Mouse (Mus musculus) limb, embryonic 14.5 days (tissue): ENCODE data around the gene Mtch2. TPM values are rescaled to one million over a fixed set of nuclear protein-coding genes. Genes with fewer than 3 reads are reported as not detected.
A peak's percentile ranks its signal among the peaks of the same experiment; 100 is the strongest.
"Not testable (repeated sequence)": the region's sequence is repeated elsewhere in the genome, so short reads cannot be mapped to it uniquely, and the experiment has no call there.

Experiments
- ATAC-seq: fragments of 200-750 bp; cut with Nextera tagmentation; 2 replicates; pipeline ENCODE4 v1.8.0; 2017; ENCODE audit warnings: low read depth, moderate number of reproducible peaks, moderate TSS enrichment; ENCODE audit not compliant: low FRiP score
- DNase-seq: peaks from one replicate; pipeline ENCODE4 v3.0.0-alpha.2; 2015; ENCODE audit warnings: low spot score
- H3K27ac ChIP-seq: fragments of 300-500 bp; sonication (generic); replicated peaks from 2 replicates; pipeline ENCODE4 v1.5.1; 2014; ENCODE audit warnings: low read depth, mild to moderate bottlenecking, low read length, moderate library complexity, mixed read lengths
- H3K27me3 ChIP-seq: fragments of 300-500 bp; sonication (generic); 2 replicates; pipeline ENCODE4 v1.6.1; 2014; ENCODE audit warnings: low read length, mixed read lengths; ENCODE audit not compliant: control insufficient read depth, insufficient read depth
- H3K36me3 ChIP-seq: fragments of 300-500 bp; sonication (generic); 2 replicates; pipeline ENCODE4 v1.6.1; 2014; ENCODE audit warnings: mild to moderate bottlenecking, low read length, moderate library complexity, mixed read lengths; ENCODE audit not compliant: control insufficient read depth, insufficient read depth
- H3K4me1 ChIP-seq: fragments of 300-500 bp; sonication (generic); 2 replicates; pipeline ENCODE4 v1.6.1; 2014; ENCODE audit warnings: antibody characterized with exemption, low read length, mixed read lengths; ENCODE audit not compliant: control insufficient read depth, insufficient read depth
- H3K4me2 ChIP-seq: fragments of 300-500 bp; sonication (generic); replicated peaks from 2 replicates; pipeline ENCODE4 v1.6.1; 2014; ENCODE audit warnings: low read depth, mild to moderate bottlenecking, low read length, moderate library complexity; ENCODE audit not compliant: severe bottlenecking
- H3K4me3 ChIP-seq: fragments of 300-500 bp; sonication (generic); replicated peaks from 2 replicates; pipeline ENCODE4 v1.5.1; 2014; ENCODE audit warnings: low read length
- H3K9ac ChIP-seq: fragments of 300-500 bp; sonication (generic); 2 replicates; pipeline ENCODE4 v1.6.1; 2014; ENCODE audit warnings: mild to moderate bottlenecking, low read depth, low read length, moderate library complexity; ENCODE audit not compliant: severe bottlenecking
- H3K9me3 ChIP-seq: fragments of 300-500 bp; sonication (generic); 2 replicates; pipeline ENCODE4 v1.6.1; 2016; ENCODE audit warnings: low read length; ENCODE audit not compliant: control insufficient read depth
- POLR2A ChIP-seq: fragments of 200-500 bp; IDR thresholded peaks from 2 replicates; pipeline ENCODE4 v1.8.0; 2012; ENCODE audit warnings: inconsistent platforms, mild to moderate bottlenecking, moderate library complexity, borderline replicate concordance; ENCODE audit not compliant: insufficient read depth, insufficient read length; ENCODE audit errors: extremely low read depth
- WGBS: fragments of 180-500 bp; shearing (Covaris S2); extraction: QIAGEN DNeasy Blood & Tissue Kit; methylation state at CpG from one replicate; pipeline ENCODE4 v1.1.7; 2014; 5-methylcytosine and 5-hydroxymethylcytosine counted together
- polyA plus RNA-seq, 2 experiments: library from polyadenylated mRNA; depleted of rRNA in 1 of 2; stranded (reverse) in 1 of 2; unstranded in 1 of 2; fragments of >200 nt; fragmentation: Nextera tagmentation in 1 of 2; extraction: Ambion mirVana in 1 of 2; gene quantifications; 2 replicates each; pipeline versions ENCODE4 v1.2.1 to v1.2.3; 2012 to 2014

Mtch2 gene
- polyA plus RNA-seq, 2 experiments = 120 to 210 TPM

DNA sequence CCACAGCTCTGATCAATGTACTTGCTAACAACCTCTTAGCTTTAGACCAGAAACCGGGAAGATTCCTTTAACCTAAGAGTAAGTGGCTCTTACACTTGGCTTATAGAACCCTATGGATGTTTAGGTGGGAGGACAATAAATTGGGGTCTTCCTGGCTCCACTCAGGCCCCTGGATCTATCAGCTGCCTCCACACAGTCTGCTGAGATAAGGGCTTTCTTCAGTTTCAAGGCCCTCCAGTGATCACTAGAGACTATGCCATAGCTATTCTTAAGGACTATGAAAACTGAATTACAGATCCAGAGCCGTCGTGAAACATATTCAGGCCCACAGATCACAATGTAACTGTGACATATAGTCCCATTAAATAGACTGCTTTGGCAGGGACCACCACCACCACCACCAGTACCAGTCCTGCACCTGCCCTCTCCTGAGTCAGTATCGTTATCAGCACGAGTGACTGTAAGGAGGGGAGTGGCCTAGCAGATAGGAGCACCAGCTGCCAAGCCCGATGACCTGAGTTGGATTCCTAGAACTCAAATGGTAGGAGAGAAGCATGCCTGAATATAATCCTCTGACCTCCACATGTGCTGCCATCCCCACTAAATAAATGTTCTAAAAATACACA lies 46.8 kb downstream of the Mtch2 start:
- ATAC-seq = no peak
- Histone ChIP-seq H3K4me3 (no peak overlapping the region), H3K9me3 (no peaks in the 10 kb centered on the region), H3K9ac (no peak overlapping the region), H3K36me3 (peaks cover 59% of the 10 kb centered on the region), H3K4me2 (no peak overlapping the region), H3K27me3 (peaks cover 4% of the 10 kb centered on the region; the same call in 1 of the 2 replicates), H3K27ac (no peak overlapping the region), H3K4me1 (peaks cover 8% of the 10 kb centered on the region; the same call in 1 of the 2 replicates)
- TF ChIP-seq POLR2A = no peak
- DNase-seq = no peak
- WGBS = 89% methylated on average over 6 of the region's 6 CpGs

DNA sequence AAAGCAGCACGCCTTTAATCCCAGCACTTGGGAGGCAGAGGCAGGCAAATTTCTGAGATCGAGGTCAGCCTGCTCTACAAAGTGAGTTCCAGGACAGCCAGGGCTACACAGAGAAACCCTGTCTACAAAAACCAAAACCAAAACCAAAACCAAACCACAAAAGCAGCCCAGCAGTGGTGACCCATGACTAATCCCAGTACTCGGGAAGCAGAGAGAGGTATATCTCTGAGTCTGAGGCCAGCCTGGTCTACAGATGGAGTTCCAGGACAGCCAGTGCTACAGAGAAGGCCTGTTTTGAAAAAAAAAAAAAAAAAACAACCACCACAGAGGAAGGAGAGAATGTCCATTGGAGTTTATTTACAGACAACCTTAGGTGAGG lies 47.3 kb downstream of the Mtch2 start:
- H3K36me3 ChIP-seq = peaks cover 62% of the 10 kb centered on the region
- H3K9ac ChIP-seq, DNase-seq, H3K9me3 ChIP-seq, H3K4me1 ChIP-seq, H3K4me2 ChIP-seq, H3K27ac ChIP-seq, H3K27me3 ChIP-seq, ATAC-seq, H3K4me3 ChIP-seq: not testable (repeated sequence)
- WGBS = 92% methylated on average over 3 of the region's 3 CpGs

DNA sequence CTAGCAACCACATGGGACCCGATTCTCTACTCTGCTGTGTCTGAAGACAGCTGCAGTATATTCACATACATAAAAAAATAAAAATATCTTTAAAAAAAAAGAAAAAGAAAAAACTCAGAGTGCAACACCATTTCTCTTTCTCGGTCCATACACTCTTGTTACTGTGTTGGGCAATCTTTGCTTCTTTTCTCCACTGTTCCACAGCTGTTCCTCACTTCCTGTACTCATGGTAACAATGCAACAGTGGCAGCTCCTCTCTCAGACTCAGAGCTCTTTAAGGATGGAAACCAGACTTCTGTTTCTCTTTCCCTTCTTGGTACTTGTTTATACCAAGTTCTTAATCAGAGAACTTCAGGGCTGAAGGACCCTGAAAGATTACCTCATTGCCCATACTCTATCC lies 56.4 kb downstream of the Mtch2 start:
- Histone ChIP-seq H3K36me3 (peaks cover 55% of the 10 kb centered on the region), H3K27ac (no peak overlapping the region)
- 81% methylated on average over 2 of the region's 2 CpGs for WGBS

DNA sequence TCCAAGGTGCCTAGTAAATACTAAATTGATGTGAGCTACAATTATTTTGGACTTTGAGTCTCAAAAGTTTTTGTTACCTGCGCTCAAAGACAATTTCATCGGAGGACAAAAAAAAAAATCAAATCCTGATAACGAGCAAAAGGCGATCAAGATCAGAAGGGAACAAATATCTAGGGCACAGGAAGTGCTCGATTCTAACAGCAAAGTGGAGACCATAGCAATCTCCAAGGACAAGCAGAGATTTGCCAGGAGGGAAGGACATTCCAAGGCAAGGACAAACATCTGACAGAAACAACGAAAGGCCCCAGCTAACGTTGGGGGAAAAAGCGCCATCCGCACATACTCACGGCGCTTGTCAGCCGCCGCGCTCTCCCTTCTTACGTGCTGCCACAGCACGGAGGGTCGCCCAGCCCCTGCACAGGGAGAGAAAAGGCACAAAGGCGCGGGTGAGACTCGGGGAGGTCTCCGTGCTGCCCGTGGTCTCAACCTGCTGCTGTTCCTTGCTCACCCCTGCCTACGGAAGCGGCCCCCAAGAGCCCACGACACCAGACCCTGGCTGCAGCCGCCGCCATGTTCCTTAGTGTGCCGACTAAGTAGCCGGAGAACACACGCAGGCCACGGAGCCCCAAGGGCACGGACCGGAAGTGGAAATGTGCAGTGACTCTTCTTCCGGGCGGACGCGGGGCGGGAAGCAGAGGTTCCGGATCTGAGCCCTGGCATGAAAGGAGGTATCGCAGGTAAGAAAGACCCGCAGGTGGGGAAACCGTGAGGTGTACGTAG lies 57.3 kb downstream of the Mtch2 start, which contains the start of the genes Kbtbd4 and Ndufs3:
Gene Kbtbd4, plus strand, starts transcription at position 665 of the 780 bp plus-strand sequence.
Gene Ndufs3, minus strand, starts transcription at position 752 of the 780 bp plus-strand sequence.
- Histone ChIP-seq H3K27ac (peak within 1 kb of the TSS; percentile 82), H3K27me3 (no peaks in the 10 kb centered on the region), H3K4me2 (peak within 1 kb of the TSS; percentile 51), H3K9ac (peak within 1 kb of the TSS; percentile 87), H3K4me1 (peaks cover 13% of the 10 kb centered on the region), H3K4me3 (peak within 1 kb of the TSS; percentile 70), H3K36me3 (peaks cover 56% of the 10 kb centered on the region), H3K9me3 (no peaks in the 10 kb centered on the region)
- under 1% methylated on average over 43 of the region's 43 CpGs for WGBS
- peak; percentile 92 for DNase-seq
- TF ChIP-seq POLR2A = peak; percentile 89; the same call in 1 of the 2 replicates
- peak; percentile 93 for ATAC-seq

More for the DNA sequence above, 56.4 kb downstream of the Mtch2 start:
- DNase-seq (no peak), ATAC-seq (no peak)
- Histone ChIP-seq H3K9ac (peak overlapping the region; percentile 87; the same call in 1 of the 2 replicates), H3K4me1 (peaks cover 13% of the 10 kb centered on the region), H3K27me3 (no peaks in the 10 kb centered on the region), H3K4me3 (peak overlapping the region; percentile 70), H3K4me2 (peak overlapping the region; percentile 51), H3K9me3 (no peaks in the 10 kb centered on the region)
- no peak for TF ChIP-seq POLR2A

DNA sequence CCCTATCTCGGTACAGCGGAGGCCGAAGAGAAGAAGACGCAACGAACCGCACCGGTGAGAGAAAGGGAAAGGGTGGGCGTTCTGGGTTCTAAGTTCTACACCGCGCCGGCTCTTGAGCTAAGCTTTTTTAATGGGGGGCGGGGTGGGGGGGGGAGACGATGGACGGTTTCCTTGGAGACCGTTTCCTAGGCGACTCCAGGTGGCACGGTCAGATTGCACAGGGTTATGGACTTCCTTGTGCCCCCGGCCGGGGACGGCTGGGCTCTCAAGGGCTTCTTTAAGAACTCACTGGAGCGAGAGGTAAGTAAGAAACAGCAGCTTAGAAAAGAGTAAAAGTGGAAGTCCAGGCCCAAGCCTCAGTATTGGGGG lies 57.9 kb downstream of the Mtch2 start:
- peak; percentile 38 for ATAC-seq

More for the DNA sequence above, 57.9 kb downstream of the Mtch2 start:
- peaks cover 56% of the 10 kb centered on the region for H3K36me3 ChIP-seq
- H3K9me3 ChIP-seq = no peaks in the 10 kb centered on the region
- peaks cover 13% of the 10 kb centered on the region for H3K4me1 ChIP-seq
- H3K27ac ChIP-seq = peak overlapping the region; percentile 82; the same call in 1 of the 2 replicates
- no peak for DNase-seq
- no peak for TF ChIP-seq POLR2A
- H3K9ac ChIP-seq = peak overlapping the region; percentile 87
- WGBS = 2% methylated on average over 21 of the region's 21 CpGs
- H3K27me3 ChIP-seq = no peaks in the 10 kb centered on the region
- H3K4me3 ChIP-seq = peak overlapping the region; percentile 70
- H3K4me2 ChIP-seq = peak overlapping the region; percentile 51
